Mouse (Mus musculus) heart, postnatal 0 days (tissue): ENCODE measurements around the gene Pcdh9. TPM values are rescaled to one million over a fixed set of nuclear protein-coding genes. Genes with fewer than 3 reads are reported as not detected.

Source experiments
- ATAC-seq: fragments of 200-750 bp; cut with Nextera tagmentation; 2 replicates; pipeline ENCODE4 v1.8.0; 2017; ENCODE audit warnings: low read depth, moderate number of reproducible peaks, moderate library complexity; ENCODE audit not compliant: insufficient read depth
- DNase-seq: peaks from one replicate; pipeline ENCODE4 v3.0.0-alpha.2; 2016; ENCODE audit warnings: low spot score
- H3K27ac ChIP-seq: fragments of 300-500 bp; sonication (generic); 2 replicates; pipeline ENCODE4 v1.5.1; 2014; ENCODE audit warnings: low read depth, mild to moderate bottlenecking
- H3K27me3 ChIP-seq: fragments of 300-500 bp; sonication (generic); 2 replicates; pipeline ENCODE4 v1.6.1; 2014; ENCODE audit warnings: low read length, mixed read lengths; ENCODE audit not compliant: control insufficient read depth, insufficient read depth
- H3K36me3 ChIP-seq: fragments of 300-500 bp; sonication (generic); replicated peaks from 2 replicates; pipeline ENCODE4 v1.6.1; 2014; ENCODE audit warnings: low read length, mixed read lengths; ENCODE audit not compliant: control insufficient read depth, insufficient read depth
- H3K4me1 ChIP-seq: fragments of 300-500 bp; sonication (generic); 2 replicates; pipeline ENCODE4 v1.6.1; 2014; ENCODE audit warnings: antibody characterized with exemption; ENCODE audit not compliant: control insufficient read depth, insufficient read depth
- H3K4me2 ChIP-seq: fragments of 300-500 bp; sonication (generic); 2 replicates; pipeline ENCODE4 v1.6.1; 2014; ENCODE audit warnings: low read depth, mild to moderate bottlenecking, low read length, moderate library complexity
- H3K4me3 ChIP-seq: fragments of 300-500 bp; sonication (generic); 2 replicates; pipeline ENCODE4 v1.5.1; 2014; ENCODE audit warnings: low read depth, low read length
- H3K9ac ChIP-seq: fragments of 300-500 bp; sonication (generic); replicated peaks from 2 replicates; pipeline ENCODE4 v1.6.1; 2014; ENCODE audit warnings: low read depth, low read length, mixed read lengths
- H3K9me3 ChIP-seq: fragments of 300-500 bp; sonication (generic); replicated peaks from 2 replicates; pipeline ENCODE4 v1.6.1; 2016; ENCODE audit warnings: low read length; ENCODE audit not compliant: control insufficient read depth
- CTCF ChIP-seq: IDR thresholded peaks from 2 replicates; pipeline ENCODE4 v1.5.1; 2016; ENCODE audit warnings: antibody characterized with exemption, control low read depth, low read depth
- EP300 ChIP-seq: IDR thresholded peaks from 2 replicates; pipeline ENCODE4 v1.6.1; 2016; ENCODE audit warnings: antibody characterized with exemption, low read depth
- WGBS: fragments of 180-500 bp; shearing (Covaris S2); extraction: QIAGEN DNeasy Blood & Tissue Kit; methylation state at CpG from one replicate; pipeline ENCODE4 v1.1.7; 2014; 5-methylcytosine and 5-hydroxymethylcytosine counted together
- polyA plus RNA-seq: library from polyadenylated mRNA; unstranded; fragments of >200 nt; fragmentation: Nextera tagmentation; extraction: Ambion mirVana; gene quantifications from 2 replicates; pipeline ENCODE4 v1.2.1, GENCODE M21; 2015
- total RNA-seq: library from RNA; depleted of rRNA; stranded (reverse); fragments of >200 nt; gene quantifications from 2 replicates; pipeline ENCODE4 v1.2.3, GENCODE M21; 2014; ENCODE audit warnings: low replicate concordance

Pcdh9 gene
- total and polyA plus RNA-seq, 2 experiments from 2014 or later = 0.88 to 2.6 TPM

DNA sequence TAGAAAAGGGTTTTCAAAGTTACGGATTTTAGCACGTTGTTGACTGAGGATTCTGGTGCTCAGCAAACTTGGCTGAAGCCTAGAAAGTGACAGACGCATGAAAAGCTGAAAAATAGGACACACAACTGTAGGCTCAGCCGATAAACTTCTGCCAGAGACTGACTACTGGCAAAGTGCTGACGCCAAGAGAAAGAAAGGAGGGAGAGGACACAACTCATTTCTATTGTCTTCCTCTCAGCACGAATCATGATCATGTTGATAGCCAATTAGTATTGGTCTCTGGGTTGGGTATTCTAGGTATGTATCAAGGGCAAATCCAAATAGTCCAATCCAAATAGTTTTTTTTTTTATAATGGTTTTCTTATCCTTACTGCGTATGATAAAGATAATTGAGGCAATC, 605.3 kb downstream of the Pcdh9 start:
- Histone ChIP-seq H3K4me3 (no peak overlapping the region), H3K27me3 (no peaks in the 10 kb centered on the region), H3K4me2 (no peak overlapping the region), H3K9me3 (no peaks in the 10 kb centered on the region), H3K4me1 (no peaks in the 10 kb centered on the region), H3K27ac (no peak overlapping the region), H3K9ac (no peak overlapping the region), H3K36me3 (no peaks in the 10 kb centered on the region)
- WGBS = 66% methylated on average over 7 of the region's 7 CpGs
- no peak for ATAC-seq
- DNase-seq = no peak
- TF ChIP-seq EP300 = no peak
- no peak for TF ChIP-seq CTCF

GRCm38 (mm10) chr14:93284009-93284408, 606.5 kb downstream of the Pcdh9 start:
- H3K36me3 ChIP-seq = no peaks in the 10 kb centered on the region
- no peaks in the 10 kb centered on the region for H3K27me3 ChIP-seq
- H3K27ac ChIP-seq = no peak overlapping the region
- no peaks in the 10 kb centered on the region for H3K9me3 ChIP-seq
- H3K4me3 ChIP-seq = no peak overlapping the region
- ATAC-seq (no peak), DNase-seq (no peak)
- H3K4me1 ChIP-seq = no peaks in the 10 kb centered on the region
- no peak overlapping the region for H3K9ac ChIP-seq
- TF ChIP-seq CTCF (no peak), EP300 (no peak)
- no peak overlapping the region for H3K4me2 ChIP-seq
- WGBS = 86% methylated on average over 3 of the region's 3 CpGs

GRCm38 (mm10) chr14:93275661-93276060, 614.8 kb downstream of the Pcdh9 start:
- Histone ChIP-seq H3K4me2 (no peak overlapping the region), H3K27ac (no peak overlapping the region), H3K9ac (no peak overlapping the region), H3K36me3 (no peaks in the 10 kb centered on the region), H3K9me3 (no peaks in the 10 kb centered on the region), H3K4me1 (no peaks in the 10 kb centered on the region), H3K4me3 (no peak overlapping the region), H3K27me3 (no peaks in the 10 kb centered on the region)
- DNase-seq (no peak), ATAC-seq (no peak)
- TF ChIP-seq EP300 = no peak
- no peak for TF ChIP-seq CTCF

DNA sequence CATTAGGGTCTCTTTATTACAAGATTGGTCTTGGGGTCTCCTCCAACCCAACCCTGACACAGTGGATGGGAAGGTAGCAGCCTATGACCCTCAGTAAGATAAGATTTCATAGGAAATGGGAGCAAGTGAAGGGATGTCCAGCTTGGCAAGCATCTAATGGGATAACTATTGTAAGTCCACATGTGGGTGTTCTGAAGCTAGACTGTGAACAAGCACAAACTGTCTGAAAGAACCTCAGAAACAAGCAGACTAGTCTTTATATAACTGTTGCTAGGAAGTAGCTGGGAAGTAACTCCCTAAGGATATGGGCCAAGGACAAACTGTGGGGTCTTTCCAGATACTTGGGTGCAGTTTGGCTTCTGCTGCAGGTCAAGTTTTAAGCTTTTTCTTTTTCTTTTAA, 615.7 kb downstream of the Pcdh9 start:
- Histone ChIP-seq H3K27me3 (no peaks in the 10 kb centered on the region), H3K36me3 (no peaks in the 10 kb centered on the region), H3K4me3 (no peak overlapping the region), H3K4me2 (no peak overlapping the region), H3K27ac (no peak overlapping the region), H3K4me1 (no peaks in the 10 kb centered on the region), H3K9ac (no peak overlapping the region), H3K9me3 (no peaks in the 10 kb centered on the region)
- ATAC-seq = no peak
- DNase-seq = no peak
- no peak for TF ChIP-seq EP300
- no peak for TF ChIP-seq CTCF

- H3K9me3 ChIP-seq = no peaks in the 10 kb centered on the region
- no peak for DNase-seq
- TF ChIP-seq CTCF (no peak), EP300 (no peak)
- H3K4me3 ChIP-seq = no peak overlapping the region
- WGBS = 73% methylated on average over 1 of the region's 1 CpGs
- no peak for ATAC-seq
- no peaks in the 10 kb centered on the region for H3K4me1 ChIP-seq
- no peaks in the 10 kb centered on the region for H3K36me3 ChIP-seq
- no peak overlapping the region for H3K4me2 ChIP-seq
- no peak overlapping the region for H3K9ac ChIP-seq
- H3K27ac ChIP-seq = no peak overlapping the region
- H3K27me3 ChIP-seq = no peaks in the 10 kb centered on the region
These were observed 637.1 kb downstream of the Pcdh9 start for GRCm38 (mm10) chr14:93253411-93253810.

DNA sequence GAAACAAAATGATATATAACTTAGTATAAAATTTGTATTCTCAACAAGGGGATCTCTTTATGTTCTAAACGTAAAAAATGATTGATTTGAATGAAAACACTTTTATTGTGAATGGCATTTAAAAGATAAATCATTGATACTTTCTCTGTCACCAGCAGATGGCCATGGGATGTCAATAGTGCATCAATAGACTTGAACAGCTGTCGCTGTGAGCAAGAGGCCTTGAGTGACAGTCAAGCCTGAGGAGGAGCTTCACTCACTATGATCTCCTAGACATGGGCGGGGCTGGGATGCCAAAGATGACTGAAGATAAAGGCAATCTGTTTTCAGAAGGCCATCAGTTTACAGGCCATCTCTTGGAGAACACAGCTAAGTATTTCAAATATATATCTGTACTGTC, 650.2 kb downstream of the Pcdh9 start:
- 61% methylated on average over 3 of the region's 3 CpGs for WGBS
- no peak overlapping the region for H3K4me3 ChIP-seq
- H3K27ac ChIP-seq = no peak overlapping the region
- no peaks in the 10 kb centered on the region for H3K9me3 ChIP-seq
- no peak overlapping the region for H3K4me2 ChIP-seq
- TF ChIP-seq EP300 (no peak), CTCF (no peak)
- H3K4me1 ChIP-seq = no peaks in the 10 kb centered on the region
- H3K9ac ChIP-seq = no peak overlapping the region
- H3K27me3 ChIP-seq = no peaks in the 10 kb centered on the region
- H3K36me3 ChIP-seq = no peaks in the 10 kb centered on the region
- ATAC-seq (no peak), DNase-seq (no peak)
